Mouse (Mus musculus) gastrocnemius, adult 8-10 months (tissue): Measurements from ENCODE around the gene A730009L09Rik. TPM values are rescaled to one million over a fixed set of nuclear protein-coding genes. Genes with fewer than 3 reads are reported as not detected.

Experiments
- DNase-seq, 2 experiments: peaks; one replicate each; pipeline ENCODE4 v3.0.0; 2022; ENCODE audit warnings: low spot score in 2 of 2
- total RNA-seq, 4 experiments: library from RNA; stranded (reverse); gene quantifications; 2 replicates each; pipeline ENCODE4 v1.2.4; 2022

The A730009L09Rik gene
- not detected for total RNA-seq

DNA sequence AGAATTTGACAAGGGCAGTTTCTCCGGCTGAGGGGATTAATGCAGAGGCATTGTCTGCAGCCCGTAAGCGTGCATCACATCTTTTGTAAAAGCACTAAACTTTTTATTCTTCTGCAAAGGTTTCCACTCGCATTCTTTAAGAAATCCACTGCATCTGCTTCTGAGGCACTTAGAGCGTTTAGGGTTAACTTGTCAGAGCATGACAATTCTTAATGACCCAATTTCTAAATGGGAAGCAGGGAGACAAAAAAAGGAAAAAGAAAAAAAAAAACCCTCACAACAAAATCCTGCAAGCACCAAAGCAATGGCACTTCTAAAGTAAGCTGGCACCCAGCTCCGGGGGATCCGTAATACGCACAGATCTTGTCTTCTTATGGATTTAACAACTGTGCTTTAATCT, at the start of gene A730009L09Rik:
Gene A730009L09Rik, plus strand, starts transcription at position 301 of the 400 bp plus-strand sequence.
- DNase-seq, result no peak

DNA sequence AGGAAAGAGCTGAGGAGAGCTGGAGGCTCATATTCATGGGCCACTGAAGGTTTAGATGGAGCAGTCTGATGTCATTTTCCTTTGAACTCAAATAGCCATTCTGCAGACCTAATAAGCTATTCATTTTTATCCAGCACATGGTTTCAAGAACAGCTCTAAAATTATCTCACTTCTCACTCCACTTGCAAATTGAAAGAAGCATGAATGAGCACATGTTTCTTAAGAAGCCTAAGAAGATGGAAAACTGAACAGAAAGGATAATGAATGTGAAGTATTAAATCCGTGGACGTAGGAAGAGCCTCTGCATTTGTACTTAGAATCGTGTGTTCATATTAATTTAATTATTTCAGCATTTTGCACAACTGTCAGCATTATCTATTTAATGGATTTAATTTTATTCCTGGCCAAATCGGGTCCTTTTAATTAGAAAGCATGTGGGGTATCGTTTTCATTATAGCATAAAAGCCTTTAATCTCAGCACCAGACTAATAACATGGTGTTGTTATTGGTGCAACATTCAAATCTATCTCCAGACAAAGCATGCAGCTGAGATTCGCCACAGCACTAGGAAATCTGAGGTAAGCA, 49.2 kb upstream of the A730009L09Rik start:
- DNase-seq, result no peak

DNA sequence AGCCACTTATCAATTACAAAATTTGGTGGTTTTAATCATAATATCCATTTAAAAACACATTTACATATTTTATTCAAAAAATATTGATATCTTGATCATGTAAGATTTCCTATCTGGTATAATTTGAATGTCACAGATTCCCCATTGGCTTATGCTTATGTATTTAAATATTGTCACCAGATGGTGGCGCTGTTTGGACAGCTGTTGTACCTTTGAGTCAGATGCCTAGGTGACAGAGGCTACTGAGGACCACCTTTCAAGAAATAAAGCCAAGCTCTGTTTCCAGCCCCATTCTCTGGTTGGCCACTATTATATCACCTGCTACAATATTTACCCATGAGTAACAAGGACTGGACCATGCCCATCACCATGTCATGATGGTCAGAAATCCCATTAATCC, 46.0 kb upstream of the A730009L09Rik start:
- no peak for DNase-seq

DNA sequence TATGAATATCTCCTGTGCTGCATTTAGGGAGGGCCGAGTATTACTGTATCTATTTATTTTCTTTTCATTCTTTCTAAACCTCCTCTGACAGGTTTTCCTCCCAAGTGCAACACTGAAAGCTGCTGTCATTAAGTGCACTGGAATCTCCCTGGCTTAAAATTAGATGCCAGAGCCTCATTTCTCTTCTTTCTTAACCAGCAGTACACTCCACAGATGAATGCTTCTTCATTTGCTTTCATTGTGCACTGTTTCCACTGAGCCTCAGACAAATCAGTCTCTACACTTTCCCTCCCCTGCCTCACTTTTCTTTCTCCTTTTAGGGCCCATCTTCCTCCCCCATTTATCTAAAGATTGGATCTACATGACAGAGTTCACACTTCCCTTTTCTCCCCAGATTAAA, 44.9 kb upstream of the A730009L09Rik start:
- no peak for DNase-seq

DNA sequence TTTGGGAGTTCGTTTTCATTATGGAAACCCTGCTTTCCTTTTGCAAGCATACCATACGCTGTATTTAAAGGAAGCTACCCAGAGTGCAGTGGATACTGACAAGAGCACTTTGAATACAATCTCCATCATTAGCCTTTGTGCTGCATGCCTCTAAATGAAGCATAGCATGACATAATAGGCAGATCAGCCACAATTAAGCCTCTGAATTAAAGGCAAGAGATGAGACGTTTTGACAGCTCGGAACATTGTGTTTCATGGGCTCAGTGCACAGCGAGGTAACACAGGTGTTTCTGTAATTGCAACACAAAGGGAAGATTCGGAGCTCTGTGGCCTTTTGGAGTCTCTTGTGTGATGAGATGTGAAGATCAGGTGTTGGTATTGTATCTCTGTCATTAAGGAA, 41.5 kb upstream of the A730009L09Rik start:
- no peak for DNase-seq

DNA sequence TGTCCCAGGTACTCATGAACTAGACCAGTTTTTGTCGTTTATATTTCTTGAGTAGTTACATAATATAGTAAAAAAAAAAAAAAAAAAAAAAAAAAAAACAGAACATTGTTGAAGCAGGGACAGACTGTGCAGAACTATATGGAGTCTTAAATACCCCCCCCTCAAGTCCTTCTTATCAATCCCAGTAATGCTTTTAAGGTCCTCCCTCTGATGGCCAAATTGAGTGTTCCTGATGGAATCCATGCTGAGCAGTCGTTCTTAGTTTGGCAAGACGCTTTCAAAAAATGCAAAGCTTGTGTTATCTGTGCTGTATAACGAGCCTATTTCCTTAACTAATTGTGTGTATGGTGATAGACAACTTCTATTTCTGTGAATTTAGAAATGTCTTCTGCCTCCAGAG, 40.2 kb upstream of the A730009L09Rik start:
- no peak for DNase-seq

DNA sequence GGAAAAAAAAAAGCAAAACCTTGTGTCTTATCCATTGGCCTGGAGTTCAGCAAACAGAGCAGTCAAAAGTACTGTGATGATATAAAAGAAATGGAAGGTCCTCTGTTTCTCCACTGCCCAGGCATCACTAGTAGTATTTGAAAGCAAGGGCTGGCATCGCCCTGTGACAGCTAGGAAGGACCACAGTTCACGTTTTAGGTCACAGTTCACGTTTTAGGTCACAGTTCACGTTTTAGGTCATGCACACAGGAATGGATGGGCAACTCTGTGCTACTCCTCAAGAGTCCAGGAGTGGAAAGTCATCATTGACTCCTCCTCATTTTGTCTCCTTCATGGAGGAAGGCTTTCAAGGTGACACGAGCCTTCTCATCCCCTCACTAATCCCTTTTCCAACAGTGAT, 38.0 kb upstream of the A730009L09Rik start:
- DNase-seq, result no peak

DNA sequence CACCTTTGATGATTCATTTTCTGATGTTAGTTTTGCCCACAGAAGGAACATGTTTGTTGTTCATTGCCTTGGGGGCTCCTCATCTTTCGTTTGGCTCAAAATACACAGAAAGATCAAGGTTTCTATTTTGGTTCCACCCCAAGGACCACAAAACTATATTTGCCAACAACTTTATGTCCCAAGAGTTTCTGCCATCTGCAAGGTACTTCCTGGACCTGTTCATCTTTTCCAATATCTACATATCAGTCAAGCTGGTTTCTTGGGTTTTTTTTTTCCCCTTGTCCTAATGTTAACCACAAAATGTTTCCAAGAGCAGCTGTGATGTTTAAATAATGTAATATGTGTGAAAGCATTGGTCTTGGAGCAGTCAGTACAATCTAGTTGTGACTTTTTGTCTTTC, 37.4 kb upstream of the A730009L09Rik start:
- no peak for DNase-seq

DNA sequence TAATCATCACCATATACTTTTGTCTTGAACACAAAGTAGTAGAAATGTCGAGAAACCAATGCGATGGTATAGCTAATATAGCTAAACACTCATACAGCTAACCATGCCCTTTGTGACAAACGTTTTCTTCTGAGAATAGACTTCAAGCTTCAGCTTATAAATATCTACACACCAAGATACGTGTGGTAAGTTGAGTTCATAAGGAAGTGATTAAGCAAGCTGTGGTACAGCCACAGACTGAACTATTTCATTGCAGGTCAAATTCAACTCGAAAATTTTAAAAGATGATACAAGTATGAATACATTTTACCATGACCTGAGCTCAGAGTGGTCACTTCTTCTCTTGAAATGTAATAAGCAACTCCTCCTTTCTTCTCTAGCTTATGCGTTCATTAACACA, 37.0 kb upstream of the A730009L09Rik start:
- no peak for DNase-seq

DNA sequence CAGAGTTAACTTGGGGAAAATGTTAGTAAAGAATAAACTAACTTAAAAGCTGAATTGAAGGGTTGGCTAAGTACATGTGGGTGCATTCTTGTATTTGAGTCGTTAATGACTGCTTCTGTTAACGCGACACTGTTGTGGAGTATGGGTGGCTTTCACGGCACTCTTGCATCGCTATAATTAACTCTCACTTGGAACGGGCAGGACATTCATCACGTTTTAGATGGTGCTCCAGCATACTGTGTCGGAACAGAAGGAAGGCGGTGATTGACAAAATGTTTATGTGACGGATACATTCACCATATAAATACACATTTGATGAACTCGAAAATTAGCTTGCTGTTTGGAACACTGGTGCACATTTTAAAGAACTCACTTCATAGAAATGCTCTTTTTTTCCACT, 29.0 kb upstream of the A730009L09Rik start:
- no peak for DNase-seq

DNA sequence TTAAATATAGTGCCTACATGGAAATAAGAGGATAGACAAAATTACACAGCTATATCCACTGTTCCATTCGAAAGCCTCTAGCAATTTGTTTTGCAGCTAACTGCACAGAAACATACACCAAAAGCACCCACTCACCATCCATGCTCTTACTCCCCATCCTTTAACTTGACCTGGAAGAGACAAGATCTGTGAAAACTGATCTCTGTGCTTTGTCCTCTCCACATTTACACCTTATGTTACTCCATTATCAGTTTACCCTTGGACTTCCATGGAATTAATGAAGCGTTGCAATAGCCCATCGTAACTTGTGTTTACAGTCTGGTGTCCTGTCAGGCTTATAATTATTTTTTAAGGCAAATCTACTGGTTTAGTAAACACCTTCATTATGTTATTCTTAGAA, 20.1 kb upstream of the A730009L09Rik start:
- no peak for DNase-seq

DNA sequence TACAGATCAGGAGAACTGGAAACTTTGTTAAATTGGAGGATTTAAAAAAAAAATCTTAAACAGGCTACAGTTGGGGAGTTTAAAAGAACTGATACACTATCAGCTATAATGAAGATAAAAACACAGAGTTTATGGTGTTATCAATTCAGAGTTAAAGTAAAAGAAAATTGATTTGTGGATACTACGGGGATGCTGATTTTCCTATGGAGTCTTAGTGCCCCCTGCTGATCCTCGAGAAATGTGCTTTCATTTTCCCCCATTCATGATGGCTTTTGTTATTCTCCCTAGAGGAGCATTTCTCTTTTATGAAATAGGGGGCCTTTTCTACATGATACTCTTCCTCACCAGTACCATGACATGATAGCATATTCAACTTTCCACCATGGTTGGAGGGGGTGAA, 19.5 kb upstream of the A730009L09Rik start:
- DNase-seq, result no peak

DNA sequence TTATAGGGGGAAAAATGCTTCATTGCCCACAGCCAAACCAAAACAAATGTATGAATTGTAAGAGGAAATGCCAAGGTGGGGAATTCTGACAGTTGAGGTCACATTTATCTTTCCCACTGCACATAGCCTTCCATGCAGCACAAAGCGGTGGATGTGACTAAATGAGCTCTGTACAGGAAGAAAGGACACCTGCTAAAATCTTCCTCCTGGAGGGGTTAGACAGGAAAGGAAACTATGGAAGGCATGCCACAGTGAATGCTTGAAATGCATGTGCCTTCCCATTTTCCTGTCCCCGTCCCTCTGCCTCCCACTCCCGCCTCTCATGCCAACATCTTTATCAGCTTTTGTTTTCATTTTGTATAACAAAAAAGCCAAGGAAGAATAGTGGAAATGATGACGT, 7.2 kb upstream of the A730009L09Rik start:
- no peak for DNase-seq

DNA sequence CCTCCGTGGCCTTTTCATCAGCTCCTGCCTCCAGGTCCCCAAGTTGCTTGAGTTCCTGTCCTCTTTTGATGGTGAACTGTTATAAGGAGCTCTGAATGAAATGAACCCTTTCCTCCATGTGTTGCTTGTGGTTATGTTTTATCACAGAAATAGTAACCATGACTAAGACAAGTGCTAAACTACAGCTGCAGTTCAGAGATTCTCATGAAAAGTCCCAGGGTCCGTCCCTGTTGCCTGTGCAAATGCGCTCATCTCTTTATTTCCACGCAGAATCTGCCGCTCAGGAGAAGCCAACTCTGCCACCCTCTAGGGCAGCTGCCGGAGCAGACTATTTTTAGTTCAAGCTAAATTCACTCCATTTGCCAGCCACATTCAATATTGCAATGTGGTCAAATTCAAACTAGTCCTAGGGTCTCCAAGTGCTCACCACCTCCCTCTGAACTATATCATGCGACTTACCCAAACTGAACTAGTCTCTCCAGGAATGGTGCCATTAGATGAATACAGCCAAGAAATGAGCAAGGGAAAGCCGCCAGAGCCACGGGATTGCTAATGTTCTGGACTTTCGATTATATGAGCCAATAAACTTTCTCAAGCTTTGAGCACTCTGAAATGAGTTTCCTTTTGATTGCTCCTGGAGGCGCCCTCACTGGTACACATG, 7.2 kb downstream of the A730009L09Rik start:
- DNase-seq, result no peak

DNA sequence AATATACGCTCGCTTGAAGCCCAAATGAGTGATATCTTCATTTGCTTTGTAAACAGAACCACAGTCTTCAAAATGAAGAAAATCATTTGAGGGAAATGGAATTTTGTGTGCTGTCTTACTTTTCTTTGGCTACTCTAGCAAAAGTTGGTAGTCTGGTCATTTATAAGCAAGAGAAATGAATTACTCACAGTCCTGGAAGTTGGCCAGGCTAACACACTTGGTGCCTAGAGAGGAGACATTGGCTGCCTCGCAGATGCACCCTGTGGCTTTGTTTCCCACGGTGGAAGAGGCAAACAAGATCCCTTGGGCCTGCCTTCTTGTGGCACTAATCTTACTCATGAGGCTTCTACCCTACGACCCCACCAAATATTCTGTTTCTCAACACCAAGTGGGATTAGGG, 8.1 kb downstream of the A730009L09Rik start:
- no peak for DNase-seq

DNA sequence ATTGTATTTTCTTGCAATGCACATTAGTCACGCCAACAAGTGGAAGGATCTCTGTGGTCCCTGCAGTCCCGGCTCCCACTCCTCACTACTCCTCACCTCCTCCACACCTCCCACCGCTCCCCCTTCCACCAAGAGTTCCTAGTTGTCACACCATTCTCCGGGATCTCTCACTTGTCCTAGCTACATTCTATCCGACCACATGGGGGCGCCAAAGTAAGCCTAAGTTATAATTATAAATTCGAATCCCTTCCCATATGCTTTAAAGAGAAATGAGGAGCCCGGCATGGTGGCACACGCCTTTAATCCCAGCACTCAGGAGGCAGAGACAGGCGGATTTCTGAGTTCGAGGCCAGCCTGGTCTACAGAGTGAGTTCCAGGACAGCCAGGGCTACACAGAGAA, 12.5 kb downstream of the A730009L09Rik start:
- peak; percentile 16 to 27 for DNase-seq

DNA sequence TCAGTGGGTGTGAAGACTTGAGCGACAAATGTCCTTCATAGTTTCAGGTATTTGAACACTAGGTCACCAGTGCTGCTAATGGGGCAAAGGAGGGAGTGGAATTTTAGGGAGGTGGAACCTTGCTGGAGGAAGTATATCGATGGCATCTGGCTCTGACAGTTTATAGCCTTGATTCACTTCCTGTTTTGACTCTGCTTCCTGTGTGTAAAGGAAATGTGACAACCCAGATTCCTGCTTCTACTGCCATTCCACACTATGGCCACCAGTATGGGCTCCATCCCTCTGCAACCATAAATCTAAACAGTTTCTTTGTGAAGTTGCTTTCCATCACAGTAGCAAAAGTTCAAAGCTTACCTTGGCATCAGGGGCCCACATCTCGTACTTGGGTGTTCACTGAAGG, 17.9 kb downstream of the A730009L09Rik start:
- no peak for DNase-seq

DNA sequence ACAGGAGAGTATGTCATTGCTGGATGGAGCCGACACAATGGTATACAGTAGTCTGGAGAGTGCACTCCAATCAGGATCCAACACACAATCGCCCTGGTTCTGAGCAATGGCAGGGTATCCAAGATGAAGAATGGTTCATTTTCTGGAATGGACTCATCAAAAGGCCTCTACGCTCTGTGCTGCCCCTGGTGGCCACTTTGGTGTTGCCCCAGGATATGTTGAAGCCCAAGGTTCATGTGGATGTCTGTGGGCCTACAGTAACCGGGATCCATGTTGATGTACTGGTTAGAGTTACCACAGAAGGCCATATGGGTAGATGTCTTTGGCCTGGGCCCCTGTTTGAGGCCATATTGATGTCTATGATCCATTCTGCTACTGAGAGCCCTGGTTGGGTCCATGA, 31.1 kb downstream of the A730009L09Rik start:
- DNase-seq, result no peak

DNA sequence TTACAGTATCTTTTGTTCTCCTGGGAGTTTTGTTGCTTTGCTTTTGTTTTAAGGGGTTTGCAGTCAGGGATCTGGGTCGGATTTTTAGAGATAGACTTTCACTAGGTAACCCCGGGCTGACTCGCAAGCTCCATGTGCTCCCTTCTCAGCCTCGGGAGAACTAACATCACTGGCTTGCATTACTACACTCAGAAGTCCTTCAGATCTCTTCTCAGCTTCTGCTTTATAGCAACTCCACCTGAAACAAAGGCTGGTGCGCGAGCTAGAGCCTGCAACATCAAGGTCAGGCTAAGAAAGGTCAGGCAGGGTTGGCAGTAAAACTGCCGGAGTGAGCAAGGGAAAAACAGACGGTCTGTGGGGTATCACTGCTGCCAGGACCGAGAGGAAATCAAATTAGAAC, 34.2 kb downstream of the A730009L09Rik start:
- no peak for DNase-seq

DNA sequence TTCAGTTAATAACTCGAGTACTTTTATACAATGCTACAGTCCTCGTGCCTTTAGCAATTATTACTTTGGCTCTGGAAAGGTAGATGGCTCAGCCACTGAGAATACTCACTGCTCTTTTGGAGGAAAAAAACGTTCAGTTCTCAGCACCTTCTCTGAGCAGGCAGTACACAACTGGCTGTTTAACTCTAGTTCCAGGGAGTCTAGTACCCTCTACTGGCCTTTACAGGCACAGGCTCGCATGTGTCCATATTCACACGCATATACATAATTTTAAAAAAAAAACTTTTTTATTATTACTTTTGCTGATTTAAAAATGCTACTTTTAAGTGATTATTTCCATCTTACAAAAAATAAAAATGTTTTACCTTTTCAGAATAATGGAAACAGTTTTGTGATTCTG, 35.5 kb downstream of the A730009L09Rik start:
- no peak for DNase-seq

DNA sequence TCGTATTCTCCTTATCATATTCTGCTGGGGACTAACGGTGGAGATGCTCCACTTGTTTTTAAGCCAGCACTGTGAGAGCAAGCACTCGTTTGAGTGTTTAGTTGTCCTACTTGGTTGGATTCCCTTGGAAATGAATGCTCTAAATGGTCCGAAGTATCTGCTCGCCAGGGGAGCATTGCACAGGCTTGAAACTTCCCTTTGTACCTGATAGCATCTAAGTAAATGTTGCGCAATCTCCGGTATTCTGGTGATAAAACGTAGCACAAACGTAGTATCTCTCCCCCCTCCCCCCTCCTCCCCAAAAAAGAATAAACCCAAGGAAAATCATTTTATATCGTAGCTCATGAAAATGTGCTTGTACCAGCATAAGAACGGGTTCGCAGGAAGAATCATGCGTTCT, 39.1 kb downstream of the A730009L09Rik start:
- DNase-seq, result no peak

DNA sequence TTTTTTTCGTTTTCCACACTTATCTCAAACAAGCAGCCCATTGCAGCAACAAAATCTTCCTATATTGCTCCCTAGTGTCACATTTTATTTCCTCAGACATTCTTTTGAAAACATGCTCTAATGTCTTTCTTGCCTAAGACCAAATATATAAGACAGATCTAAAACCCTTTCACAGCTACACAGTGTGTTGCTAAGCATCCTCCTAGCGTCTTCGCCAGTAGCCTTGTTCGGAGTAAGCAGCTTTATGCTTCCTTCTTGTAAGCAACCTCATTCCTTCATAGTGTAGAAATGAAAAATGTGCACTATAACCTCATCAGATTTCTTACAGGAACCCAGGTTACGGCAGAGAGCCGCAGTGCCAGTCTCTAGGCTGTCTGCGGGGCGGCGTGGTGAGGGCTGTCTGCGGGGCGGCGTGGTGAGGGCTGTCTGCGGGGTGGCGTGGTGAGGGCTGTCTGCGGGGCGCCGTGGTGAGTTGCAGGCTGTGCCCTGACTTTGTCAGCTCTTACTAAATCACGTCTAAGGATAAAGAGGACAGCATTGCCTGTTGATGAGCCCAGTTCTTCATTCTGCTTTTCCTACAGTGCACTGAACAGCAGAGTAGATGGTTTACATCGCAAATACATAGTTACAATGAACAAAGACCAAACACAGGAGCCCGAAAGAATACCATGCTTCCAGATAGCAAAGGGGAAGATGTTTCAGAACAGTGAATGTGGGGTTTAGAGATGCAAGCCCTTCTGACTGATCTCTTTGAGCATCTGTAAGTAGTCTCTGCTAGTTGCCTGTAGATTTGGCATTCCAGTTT, 43.4 kb downstream of the A730009L09Rik start:
- no peak for DNase-seq
